Mouse (Mus musculus) midbrain, embryonic 13.5 days (tissue): ENCODE data around the gene R3hdml. TPM values are rescaled to one million over a fixed set of nuclear protein-coding genes. Genes with fewer than 3 reads are reported as not detected.

Experiments used
- ATAC-seq: fragments of 200-750 bp; cut with Nextera tagmentation; 2 replicates; pipeline ENCODE4 v1.8.0; 2017; ENCODE audit warnings: mild to moderate bottlenecking, moderate TSS enrichment, moderate library complexity
- H3K27ac ChIP-seq: fragments of 300-500 bp; sonication (generic); 2 replicates; pipeline ENCODE4 v1.5.1; 2015; ENCODE audit warnings: inconsistent platforms, mild to moderate bottlenecking, moderate library complexity
- H3K27me3 ChIP-seq: fragments of 300-500 bp; sonication (generic); 2 replicates; pipeline ENCODE4 v1.6.1; 2015; ENCODE audit warnings: mild to moderate bottlenecking, inconsistent platforms
- H3K36me3 ChIP-seq: fragments of 300-500 bp; sonication (generic); 2 replicates; pipeline ENCODE4 v1.6.1; 2015; ENCODE audit warnings: mild to moderate bottlenecking, inconsistent platforms
- H3K4me1 ChIP-seq: fragments of 300-500 bp; sonication (generic); replicated peaks from 2 replicates; pipeline ENCODE4 v1.6.1; 2015; ENCODE audit warnings: inconsistent platforms
- H3K4me2 ChIP-seq: fragments of 300-500 bp; sonication (generic); replicated peaks from 2 replicates; pipeline ENCODE4 v1.6.1; 2015; ENCODE audit warnings: moderate library complexity, mild to moderate bottlenecking, inconsistent platforms
- H3K4me3 ChIP-seq: fragments of 300-500 bp; sonication (generic); replicated peaks from 2 replicates; pipeline ENCODE4 v1.5.1; 2015; ENCODE audit warnings: mild to moderate bottlenecking, inconsistent platforms
- H3K9ac ChIP-seq: fragments of 300-500 bp; sonication (generic); replicated peaks from 2 replicates; pipeline ENCODE4 v1.6.1; 2015; ENCODE audit warnings: mild to moderate bottlenecking, inconsistent platforms
- H3K9me3 ChIP-seq: fragments of 300-500 bp; sonication (generic); 2 replicates; pipeline ENCODE4 v1.6.1; 2016; ENCODE audit warnings: mild to moderate bottlenecking, inconsistent platforms
- WGBS: fragments of 180-500 bp; shearing (Covaris S2); methylation state at CpG from one replicate; pipeline ENCODE4 v1.1.7; 2015; 5-methylcytosine and 5-hydroxymethylcytosine counted together
- polyA plus RNA-seq: library from polyadenylated mRNA; unstranded; fragments of >200 nt; fragmentation: Nextera tagmentation; extraction: Ambion mirVana; gene quantifications from 2 replicates; pipeline ENCODE4 v1.2.1, GENCODE M21; 2015

Gene R3hdml
- polyA plus RNA-seq, 1 experiment from 2014 or later: not detected

GRCm38 (mm10) chr2:163462386-163462785 is 29.7 kb upstream of the R3hdml start:
- Histone ChIP-seq H3K9ac (no peak overlapping the region), H3K4me1 (no peaks in the 10 kb centered on the region), H3K9me3 (no peaks in the 10 kb centered on the region), H3K4me2 (no peak overlapping the region), H3K4me3 (no peak overlapping the region), H3K36me3 (peaks cover 17% of the 10 kb centered on the region), H3K27ac (no peak overlapping the region), H3K27me3 (peaks cover 5% of the 10 kb centered on the region; the same call in 1 of the 2 replicates)
- ATAC-seq: no peak
- 77% methylated on average over 5 of the region's 5 CpGs for WGBS

- no peak overlapping the region for H3K4me3 ChIP-seq
- peaks cover 20% of the 10 kb centered on the region for H3K36me3 ChIP-seq
- no peak overlapping the region for H3K27ac ChIP-seq
- no peak overlapping the region for H3K4me2 ChIP-seq
- H3K9ac ChIP-seq: no peak overlapping the region
- H3K9me3 ChIP-seq: no peaks in the 10 kb centered on the region
- peaks cover 5% of the 10 kb centered on the region; the same call in 1 of the 2 replicates for H3K27me3 ChIP-seq
- 80% methylated on average over 11 of the region's 11 CpGs for WGBS
- no peaks in the 10 kb centered on the region for H3K4me1 ChIP-seq
- ATAC-seq: no peak
Observed at GRCm38 (mm10) chr2:163462801-163463200, 29.3 kb upstream of the R3hdml start.

- ATAC-seq: no peak
- no peak overlapping the region for H3K4me2 ChIP-seq
- no peak overlapping the region for H3K9ac ChIP-seq
- no peaks in the 10 kb centered on the region for H3K9me3 ChIP-seq
- no peaks in the 10 kb centered on the region for H3K4me1 ChIP-seq
- no peak overlapping the region for H3K27ac ChIP-seq
- 70% methylated on average over 10 of the region's 10 CpGs for WGBS
- H3K4me3 ChIP-seq: no peak overlapping the region
- H3K27me3 ChIP-seq: peaks cover 3% of the 10 kb centered on the region; the same call in 1 of the 2 replicates
- H3K36me3 ChIP-seq: peaks cover 25% of the 10 kb centered on the region
Observed at GRCm38 (mm10) chr2:163463251-163463769, 28.8 kb upstream of the R3hdml start.

- Histone ChIP-seq H3K27ac (no peak overlapping the region), H3K27me3 (no peaks in the 10 kb centered on the region), H3K9ac (no peak overlapping the region), H3K36me3 (peaks cover 32% of the 10 kb centered on the region), H3K9me3 (no peaks in the 10 kb centered on the region), H3K4me2 (no peak overlapping the region), H3K4me3 (no peak overlapping the region), H3K4me1 (no peaks in the 10 kb centered on the region)
- WGBS: 89% methylated on average over 4 of the region's 4 CpGs
- no peak for ATAC-seq
Observed at GRCm38 (mm10) chr2:163463998-163464397, 28.1 kb upstream of the R3hdml start.

GRCm38 (mm10) chr2:163464562-163464961 is 27.6 kb upstream of the R3hdml start:
- no peaks in the 10 kb centered on the region for H3K27me3 ChIP-seq
- no peak overlapping the region for H3K27ac ChIP-seq
- H3K4me2 ChIP-seq: no peak overlapping the region
- no peak overlapping the region for H3K4me3 ChIP-seq
- whole genome bisulfite sequencing: 84% methylated on average over 6 of the region's 6 CpGs
- H3K9me3 ChIP-seq: no peaks in the 10 kb centered on the region
- H3K4me1 ChIP-seq: no peaks in the 10 kb centered on the region
- peaks cover 38% of the 10 kb centered on the region for H3K36me3 ChIP-seq
- ATAC-seq: no peak
- no peak overlapping the region for H3K9ac ChIP-seq

- Histone ChIP-seq H3K4me2 (no peak overlapping the region), H3K9me3 (no peaks in the 10 kb centered on the region), H3K4me3 (no peak overlapping the region), H3K9ac (no peak overlapping the region), H3K27ac (no peak overlapping the region), H3K4me1 (peaks cover 9% of the 10 kb centered on the region), H3K36me3 (peaks cover 41% of the 10 kb centered on the region), H3K27me3 (no peaks in the 10 kb centered on the region)
- WGBS: 85% methylated on average over 8 of the region's 8 CpGs
- ATAC-seq: no peak
Observed at GRCm38 (mm10) chr2:163466771-163467170, 25.3 kb upstream of the R3hdml start.

GRCm38 (mm10) chr2:163467585-163467984 is 24.5 kb upstream of the R3hdml start:
- no peak overlapping the region for H3K4me2 ChIP-seq
- H3K4me3 ChIP-seq: no peak overlapping the region
- whole genome bisulfite sequencing: 89% methylated on average over 6 of the region's 6 CpGs
- H3K9ac ChIP-seq: no peak overlapping the region
- peaks cover 41% of the 10 kb centered on the region for H3K36me3 ChIP-seq
- no peaks in the 10 kb centered on the region for H3K27me3 ChIP-seq
- H3K4me1 ChIP-seq: peaks cover 12% of the 10 kb centered on the region
- no peaks in the 10 kb centered on the region for H3K9me3 ChIP-seq
- no peak overlapping the region for H3K27ac ChIP-seq
- no peak for ATAC-seq

- Histone ChIP-seq H3K4me1 (peaks cover 12% of the 10 kb centered on the region), H3K36me3 (peaks cover 41% of the 10 kb centered on the region), H3K4me3 (no peak overlapping the region), H3K9me3 (no peaks in the 10 kb centered on the region), H3K9ac (no peak overlapping the region), H3K4me2 (no peak overlapping the region), H3K27ac (no peak overlapping the region), H3K27me3 (no peaks in the 10 kb centered on the region)
- no peak for ATAC-seq
- 93% methylated on average over 6 of the region's 6 CpGs for WGBS
Observed at GRCm38 (mm10) chr2:163468866-163469265, 23.3 kb upstream of the R3hdml start.

- Histone ChIP-seq H3K27me3 (no peaks in the 10 kb centered on the region), H3K4me3 (no peak overlapping the region), H3K27ac (no peak overlapping the region), H3K4me2 (no peak overlapping the region), H3K9ac (no peak overlapping the region), H3K36me3 (peaks cover 41% of the 10 kb centered on the region), H3K4me1 (peaks cover 12% of the 10 kb centered on the region), H3K9me3 (no peaks in the 10 kb centered on the region)
- ATAC-seq: no peak
- WGBS: 95% methylated on average over 15 of the region's 15 CpGs
Observed at GRCm38 (mm10) chr2:163469711-163470110, 22.4 kb upstream of the R3hdml start.

GRCm38 (mm10) chr2:163471136-163471535 is 21.0 kb upstream of the R3hdml start:
- no peaks in the 10 kb centered on the region for H3K27me3 ChIP-seq
- H3K4me1 ChIP-seq: peaks cover 12% of the 10 kb centered on the region
- H3K4me3 ChIP-seq: peak overlapping the region; percentile 91; the same call in 1 of the 2 replicates
- ATAC-seq: no peak
- H3K9me3 ChIP-seq: no peaks in the 10 kb centered on the region
- H3K9ac ChIP-seq: peak overlapping the region; percentile 88
- H3K4me2 ChIP-seq: peak overlapping the region; percentile 91
- no peak overlapping the region for H3K27ac ChIP-seq
- peaks cover 33% of the 10 kb centered on the region for H3K36me3 ChIP-seq
- 79% methylated on average over 3 of the region's 3 CpGs for WGBS

- Histone ChIP-seq H3K9ac (peak overlapping the region; percentile 88), H3K4me3 (peak overlapping the region; percentile 91), H3K4me1 (peaks cover 12% of the 10 kb centered on the region), H3K36me3 (peaks cover 26% of the 10 kb centered on the region), H3K9me3 (no peaks in the 10 kb centered on the region), H3K4me2 (peak overlapping the region; percentile 91), H3K27ac (peak overlapping the region; percentile 82), H3K27me3 (no peaks in the 10 kb centered on the region)
- 5% methylated on average over 36 of the region's 36 CpGs for whole genome bisulfite sequencing
- no peak; the same call in none of the 2 replicates for ATAC-seq
Observed at GRCm38 (mm10) chr2:163471710-163472465, 20.2 kb upstream of the R3hdml start.

GRCm38 (mm10) chr2:163472466-163472851 is 19.7 kb upstream of the R3hdml start, which contains the start of gene Fitm2:
Gene Fitm2, minus strand, starts transcription at chr2:163472629.
- Histone ChIP-seq H3K4me2 (peak within 1 kb of the TSS; percentile 91), H3K27ac (peak within 1 kb of the TSS; percentile 82), H3K27me3 (no peaks in the 10 kb centered on the region), H3K9ac (peak within 1 kb of the TSS; percentile 88), H3K9me3 (no peaks in the 10 kb centered on the region), H3K36me3 (peaks cover 24% of the 10 kb centered on the region), H3K4me1 (peaks cover 12% of the 10 kb centered on the region), H3K4me3 (peak within 1 kb of the TSS; percentile 91)
- ATAC-seq: peak; percentile 97
- WGBS: under 1% methylated on average over 30 of the region's 30 CpGs
